Mouse (Mus musculus) layer of hippocampus, adult 6 months (tissue): ENCODE data around the gene Ccpg1. TPM values are rescaled to one million over a fixed set of nuclear protein-coding genes. Genes with fewer than 3 reads are reported as not detected.

Experiments used
- long read RNA-seq, 2 experiments: library from polyadenylated mRNA; unstranded; transcript quantifications; one replicate each; pipeline ENCODE4 v2.0.0; 2019 to 2020
- microRNA-seq: library from miRNA; unstranded; fragments of <30 nt; microRNA quantifications from one replicate; pipeline ENCODE4 v1.2.0, GENCODE M21; 2020
- polyA plus RNA-seq: library from polyadenylated mRNA; unstranded; fragments of <200 nt; fragmentation: Nextera tagmentation; gene quantifications from 2 replicates; pipeline ENCODE4 v1.2.3, GENCODE M21; 2021

Gene Ccpg1
- 50.2 and 53.1 TPM in 2 replicates for polyA plus RNA-seq
- long read RNA-seq, experiment 1, transcript Ccpg1-202 (9 exons, 2,969 nt): minor isoform, 5 of 91 reads
- long read RNA-seq, experiment 1, transcript Ccpg1-208 (8 exons, 2,939 nt): major isoform, 27 of 91 reads
- long read RNA-seq, experiment 1, partial matches to known transcripts: 37 of 91 reads
- long read RNA-seq, experiment 1, other reads (novel, unspliced or antisense): 16 of 91 reads
- long read RNA-seq, experiment 2, transcript Ccpg1-201 (9 exons, 3,151 nt): minor isoform, 44 of 543 reads
- long read RNA-seq, experiment 2, transcript Ccpg1-206 (10 exons, 2,839 nt): minor isoform, 23 of 543 reads
- long read RNA-seq, experiment 2, transcript Ccpg1-202 (9 exons, 2,969 nt): major isoform, 93 of 543 reads
- long read RNA-seq, experiment 2, transcript Ccpg1-208 (8 exons, 2,939 nt): minor isoform, 91 of 543 reads
- long read RNA-seq, experiment 2, partial matches to known transcripts: 26 of 543 reads
- long read RNA-seq, experiment 2, other reads (novel, unspliced or antisense): 265 of 543 reads

DNA sequence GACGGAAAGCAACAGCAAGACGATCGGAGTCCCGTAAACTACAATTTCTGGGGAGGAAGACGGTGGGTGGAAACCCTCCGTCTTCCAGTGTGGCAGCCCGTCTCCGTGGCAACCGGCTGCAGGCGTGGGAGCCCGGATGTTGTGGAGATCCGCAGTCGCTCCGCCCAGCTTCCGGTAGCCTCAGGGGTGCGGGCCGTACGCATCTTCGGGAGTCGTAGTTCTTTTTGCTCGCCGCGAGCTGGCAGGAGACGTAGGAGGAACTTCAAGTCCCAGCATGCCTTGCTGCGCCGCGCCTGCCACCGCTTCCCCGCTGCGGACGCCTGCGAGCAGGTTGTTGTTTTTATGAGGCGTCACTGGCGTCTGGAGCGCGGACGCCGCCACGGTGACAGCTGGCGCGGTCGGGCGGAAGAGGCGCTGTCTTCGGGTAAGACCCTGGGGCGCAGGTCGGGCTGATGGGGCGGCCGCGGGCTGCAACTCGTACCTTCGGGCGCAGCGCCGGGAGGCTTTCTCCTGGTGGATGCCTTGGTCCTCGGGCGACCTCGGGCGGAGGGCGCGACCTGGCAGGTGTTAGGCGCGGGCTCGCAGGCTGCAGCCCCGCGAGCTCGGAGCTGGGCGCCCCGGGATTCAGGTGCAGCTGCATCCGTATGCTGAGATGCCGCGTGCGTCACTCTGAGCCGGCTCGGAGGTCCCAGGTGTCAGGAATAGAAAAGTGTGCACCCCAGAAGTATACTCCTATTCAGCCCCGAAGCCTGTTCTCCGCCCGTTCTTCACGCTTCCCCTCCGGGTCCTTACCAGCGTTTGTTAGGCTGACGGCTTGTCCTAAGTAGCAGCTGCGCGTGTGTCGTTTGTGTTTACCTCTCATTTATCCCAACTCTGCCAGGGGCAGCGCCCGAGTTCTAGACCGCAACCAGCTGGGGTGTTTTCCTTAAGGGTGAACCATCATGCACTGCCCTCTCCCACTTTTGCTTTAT is at the start of gene Ccpg1, which contains the start of gene Ccpg1os:
Gene Ccpg1, plus strand, starts transcription at position 180 of the 971 bp plus-strand sequence.
Gene Ccpg1os, minus strand, starts transcription at position 133 of the 971 bp plus-strand sequence.

DNA sequence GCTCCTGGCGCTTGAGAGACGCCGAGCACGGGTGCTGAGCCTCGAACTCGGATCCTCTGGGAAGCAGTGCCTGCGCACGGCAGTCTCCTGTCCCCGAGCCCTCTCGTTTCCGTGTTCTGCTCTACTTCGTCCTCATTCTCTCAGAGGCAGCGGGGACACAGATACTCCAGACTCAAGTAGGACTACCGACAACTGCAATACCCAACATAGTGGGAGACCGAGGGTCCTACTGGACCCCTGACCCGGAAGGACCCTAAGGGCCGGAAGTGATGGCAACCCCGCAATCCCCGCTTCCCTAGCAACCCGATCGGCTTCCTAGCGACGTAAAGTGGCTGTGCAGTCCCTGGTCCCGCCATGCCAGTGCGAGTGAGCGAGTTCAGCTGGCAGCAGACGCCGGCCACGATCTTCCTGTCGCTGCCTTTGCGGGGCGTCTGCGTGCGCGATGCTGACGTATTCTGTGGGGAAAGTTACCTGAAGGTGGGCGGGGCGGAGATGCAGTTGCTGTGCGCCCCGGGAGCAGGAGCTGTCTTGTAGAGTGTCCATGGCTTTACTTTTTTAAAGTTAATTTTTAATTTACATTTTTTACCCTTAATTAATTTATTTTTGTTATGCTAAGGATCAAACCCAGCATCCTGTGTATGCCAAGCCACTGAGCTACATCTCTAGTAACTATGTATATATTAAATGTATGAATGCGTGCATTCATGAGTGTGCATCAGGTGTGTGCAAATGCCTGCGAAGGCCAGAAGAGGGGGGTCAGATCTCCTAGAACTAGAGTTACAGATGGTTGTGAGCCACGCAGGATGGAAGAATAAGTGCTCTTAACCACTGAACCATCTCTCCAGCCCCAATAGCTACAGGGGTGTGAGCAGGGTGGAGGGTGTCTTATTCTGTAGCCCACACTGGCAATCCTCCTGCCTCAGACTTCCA is 26.4 kb upstream of the Ccpg1 start, which contains the start of the genes Dyx1c1 and Gm44503:
Gene Dyx1c1, plus strand, starts transcription at position 265 of the 930 bp plus-strand sequence.
Gene Gm44503, plus strand, starts transcription at position 332 of the 930 bp plus-strand sequence.

DNA sequence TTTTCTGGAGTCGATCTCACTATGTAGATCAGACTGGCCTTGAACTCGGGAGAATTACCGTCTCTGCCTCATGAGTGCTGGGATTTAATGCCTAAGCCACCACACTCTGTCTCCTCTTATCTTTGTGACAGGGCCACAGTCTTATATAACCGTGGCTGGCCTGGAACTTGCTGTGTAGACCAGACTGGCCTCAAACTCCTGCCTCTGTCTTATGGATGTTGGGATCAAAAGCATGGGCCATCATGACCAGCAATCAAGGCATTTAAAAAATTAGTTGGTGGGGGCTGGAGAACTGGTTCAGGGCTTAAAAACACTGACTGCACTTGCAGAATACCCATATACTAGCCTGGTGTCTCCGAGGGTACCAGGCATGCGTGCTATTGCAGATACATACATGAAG is 54.9 kb downstream of the Ccpg1 start, which contains the start of gene Pigb:
Gene Pigb, minus strand, starts transcription at position 299 of the 400 bp plus-strand sequence.

DNA sequence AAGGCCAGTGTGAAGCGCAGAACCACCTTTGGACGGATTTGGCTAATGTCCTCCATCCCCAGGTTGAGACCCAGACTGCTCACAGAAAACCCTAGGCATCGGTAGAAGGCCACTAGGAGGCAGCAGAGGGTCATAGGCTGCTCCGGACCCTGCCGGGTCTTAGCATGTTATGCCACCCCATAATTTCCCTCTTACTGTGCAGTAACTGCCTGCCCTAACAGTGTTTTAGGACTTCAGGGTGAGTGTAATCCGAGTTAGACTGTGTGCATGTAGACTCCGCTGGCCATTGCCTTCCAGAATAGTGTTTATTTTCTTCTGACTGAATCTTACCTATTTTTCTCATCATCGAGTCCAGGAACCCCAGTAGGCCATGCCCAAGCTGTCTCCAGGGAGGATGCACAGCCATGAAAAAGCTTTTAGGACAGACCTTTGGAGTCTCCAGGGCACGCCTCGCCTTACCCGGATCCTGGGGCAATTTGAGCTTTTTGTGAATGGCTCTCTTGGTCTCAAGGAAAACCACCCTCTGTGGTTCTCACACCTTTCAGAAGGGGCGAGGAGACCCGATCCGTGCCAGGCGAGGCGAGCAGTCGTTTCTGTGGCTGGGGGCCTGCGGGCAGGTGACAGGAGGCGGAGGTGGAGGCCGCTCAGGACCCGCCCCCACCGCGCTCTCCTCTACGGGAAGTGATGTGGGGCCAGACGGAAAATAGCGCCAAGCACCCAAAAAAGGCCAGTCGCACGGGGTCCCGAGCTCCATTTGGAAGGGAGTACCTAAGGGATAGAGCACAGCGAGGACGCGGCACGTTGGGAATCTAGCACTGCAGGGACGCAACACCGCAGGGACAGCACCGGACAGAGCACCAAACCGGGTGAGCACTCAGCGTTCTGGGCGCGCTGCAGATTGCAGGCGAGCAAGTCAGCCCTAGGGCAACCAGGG is 59.2 kb downstream of the Ccpg1 start, which contains the start of gene Rab27a:
Gene Rab27a, plus strand, starts transcription at position 709 of the 934 bp plus-strand sequence.

Small RNAs within 50 kb of the gene (microRNA-seq; reads per million reads assigned to microRNA genes)
- gene Gm27353: not detected

Other genes with a start within 250 kb of the Ccpg1 start
- gene Prtg, start 178.6 kb upstream of the Ccpg1 start, polyA plus RNA-seq: 0.65 and 0.78 TPM in 2 replicates
- 4.8 and 5.1 TPM in 2 replicates for gene Pygo1, start 59.8 kb upstream of the Ccpg1 start, polyA plus RNA-seq
- gene Dyx1c1, start 26.6 kb upstream of the Ccpg1 start, polyA plus RNA-seq: 1.7 and 1.8 TPM in 2 replicates
- gene Gm44503, start 26.6 kb upstream of the Ccpg1 start, polyA plus RNA-seq: not detected in 2 replicates
- 24.1 and 31.9 TPM in 2 replicates for gene Ccpg1os, start within 50 bp of the Ccpg1 start, polyA plus RNA-seq
- gene Pigb, start 54.9 kb downstream of the Ccpg1 start, polyA plus RNA-seq: 9.5 and 9.8 TPM in 2 replicates
- gene Rab27a, start 59.4 kb downstream of the Ccpg1 start, polyA plus RNA-seq: 1.4 and 1.6 TPM in 2 replicates
- gene Khdc3, start 116.4 kb downstream of the Ccpg1 start, polyA plus RNA-seq: not detected in 2 replicates
- gene Gm20509, start 117.0 kb downstream of the Ccpg1 start, polyA plus RNA-seq: not detected in 2 replicates
- 67.3 and 75.6 TPM in 2 replicates for gene Rsl24d1, start 128.0 kb downstream of the Ccpg1 start, polyA plus RNA-seq